In the genomic region with DNA sequence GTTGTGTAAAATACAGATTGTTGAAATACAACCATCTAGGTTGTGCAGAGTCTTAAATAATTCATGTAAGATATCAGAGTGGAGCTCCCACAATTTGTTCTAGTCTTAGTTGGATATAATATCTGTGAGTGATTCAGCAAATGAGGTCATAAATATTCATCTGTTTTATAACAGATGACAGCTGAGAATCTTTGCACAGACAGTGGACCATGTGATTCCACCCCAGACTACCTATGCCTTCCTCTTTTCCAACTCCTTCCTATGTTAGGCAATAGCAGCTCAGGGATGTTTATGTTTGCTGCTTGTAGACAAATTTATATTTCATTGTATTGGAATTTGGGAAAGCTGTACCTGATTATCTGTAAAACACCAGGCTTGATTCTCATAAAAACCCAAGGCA, we compare ENCODE assay signal across 26 mouse cellular contexts. TPM values are rescaled to one million over a fixed set of nuclear protein-coding genes. Genes with fewer than 3 reads are reported as not detected.
DNase-seq lines count a peak whose midpoint lies in the region; ATAC-seq and TF ChIP-seq lines count a peak whose summit lies in the region.
"Had no signal": no experiment of that assay in that cellular context is flagged by ENCODE, and none has a peak within 500 bp of the region (broad histone marks: within the 10 kb centered on the region; RNA-seq: fewer than 3 reads in every experiment).

No protein-coding gene starts in this region.

- H3K4me3 ChIP-seq in forebrain, embryonic 14.5 days (ENCODE audit: low read depth, low read length) = no peak overlapping the region
- H3K4me3 ChIP-seq in forebrain, embryonic 11.5 days (ENCODE audit: low read depth, low read length) = no peak overlapping the region
- H3K4me3 ChIP-seq in forebrain, embryonic 16.5 days (replicated peaks; ENCODE audit: low read length) = no peak overlapping the region
- no peak overlapping the region for H3K4me3 ChIP-seq in forebrain, embryonic 10.5 days
- H3K4me3 ChIP-seq in myocyte = no peak overlapping the region
- H3K4me3 ChIP-seq: embryonic facial prominence, embryonic 10.5 days; embryonic facial prominence, embryonic 12.5 days; erythroblast, embryonic 14.5 days; gastrocnemius, adult 2 months had no signal

- no peak overlapping the region for H3K27ac ChIP-seq in forebrain, embryonic 14.5 days (ENCODE audit: low read depth, low read length)
- H3K27ac ChIP-seq in forebrain, embryonic 11.5 days (ENCODE audit: low read depth, low read length) = no peak overlapping the region
- no peak overlapping the region for H3K27ac ChIP-seq in forebrain, embryonic 16.5 days (ENCODE audit: low read length)
- no peak overlapping the region for H3K27ac ChIP-seq in forebrain, embryonic 10.5 days
- H3K27ac ChIP-seq: embryonic facial prominence, embryonic 10.5 days; embryonic facial prominence, embryonic 12.5 days; gastrocnemius, adult 2 months had no signal

- no peaks in the 10 kb centered on the region for H3K36me3 ChIP-seq in forebrain, embryonic 14.5 days (ENCODE audit: control insufficient read depth, insufficient read depth, low read length)
- no peaks in the 10 kb centered on the region; the same call in 1 of the 2 replicates for H3K36me3 ChIP-seq in forebrain, embryonic 11.5 days (ENCODE audit: control insufficient read depth, insufficient read depth, low read length)
- no peaks in the 10 kb centered on the region for H3K36me3 ChIP-seq in forebrain, embryonic 16.5 days (ENCODE audit: control insufficient read depth, insufficient read depth)
- peaks cover 19% of the 10 kb centered on the region for H3K36me3 ChIP-seq in forebrain, embryonic 10.5 days (replicated peaks)
- no peaks in the 10 kb centered on the region for H3K36me3 ChIP-seq in myocyte (ENCODE audit: control insufficient read depth, insufficient read depth)
- H3K36me3 ChIP-seq: G1E had no signal

- H3K9ac ChIP-seq in forebrain, embryonic 14.5 days (ENCODE audit: low read length) = no peak overlapping the region
- H3K9ac ChIP-seq in forebrain, embryonic 11.5 days (ENCODE audit: low read length) = no peak overlapping the region
- no peak overlapping the region for H3K9ac ChIP-seq in forebrain, embryonic 16.5 days (replicated peaks; ENCODE audit: low read depth, low read length)
- H3K9ac ChIP-seq: embryonic facial prominence, embryonic 12.5 days had no signal

- TF ChIP-seq POLR2A in brain, embryonic 14.5 days (IDR thresholded peaks at IDR 0.05; ENCODE audit: borderline replicate concordance, extremely low read depth, insufficient read depth, insufficient read length, poor library complexity, severe bottlenecking) = no peak
- no peak for TF ChIP-seq POLR2A in myocyte (IDR thresholded peaks at IDR 0.05; ENCODE audit: insufficient read length, low read depth)

- no peak for TF ChIP-seq CTCF in brain, embryonic 14.5 days (IDR thresholded peaks at IDR 0.05; ENCODE audit: borderline replicate concordance, extremely low read depth, insufficient read depth, insufficient read length)

- no peak overlapping the region for H3K4me2 ChIP-seq in forebrain, embryonic 14.5 days (ENCODE audit: low read length)
- no peak overlapping the region for H3K4me2 ChIP-seq in forebrain, embryonic 11.5 days (ENCODE audit: low read depth, low read length, severe bottlenecking)
- H3K4me2 ChIP-seq in forebrain, embryonic 16.5 days (ENCODE audit: low read length) = no peak overlapping the region
- H3K4me2 ChIP-seq in myocyte (ENCODE audit: low read depth) = no peak overlapping the region
- H3K4me2 ChIP-seq: embryonic facial prominence, embryonic 12.5 days had no signal

- H3K4me1 ChIP-seq in forebrain, embryonic 14.5 days (ENCODE audit: control insufficient read depth, insufficient read depth, low read length) = no peaks in the 10 kb centered on the region
- no peaks in the 10 kb centered on the region for H3K4me1 ChIP-seq in forebrain, embryonic 11.5 days (replicated peaks; ENCODE audit: control insufficient read depth, insufficient read depth, low read length)
- no peaks in the 10 kb centered on the region for H3K4me1 ChIP-seq in forebrain, embryonic 16.5 days (replicated peaks; ENCODE audit: control insufficient read depth, insufficient read depth, low read length)
- no peaks in the 10 kb centered on the region for H3K4me1 ChIP-seq in forebrain, embryonic 10.5 days
- H3K4me1 ChIP-seq: embryonic facial prominence, embryonic 10.5 days; embryonic facial prominence, embryonic 12.5 days had no signal

- H3K9me3 ChIP-seq in forebrain, embryonic 14.5 days (replicated peaks; ENCODE audit: control insufficient read depth, low read length) = no peaks in the 10 kb centered on the region; the same call in 1 of the 2 replicates
- H3K9me3 ChIP-seq in forebrain, embryonic 11.5 days (ENCODE audit: control insufficient read depth, low read length) = peaks cover 3% of the 10 kb centered on the region; the same call in 1 of the 2 replicates
- H3K9me3 ChIP-seq in forebrain, embryonic 16.5 days (ENCODE audit: control insufficient read depth, low read length) = no peaks in the 10 kb centered on the region
- peaks cover 3% of the 10 kb centered on the region; the same call in 1 of the 2 replicates for H3K9me3 ChIP-seq in forebrain, embryonic 10.5 days
- H3K9me3 ChIP-seq: embryonic facial prominence, embryonic 12.5 days had no signal

- H3K79me2 ChIP-seq in myocyte (ENCODE audit: control insufficient read depth, insufficient read depth) = no peaks in the 10 kb centered on the region

- 0 out of 2 replicates have a peak, but pooled peaks have one; percentile 32 for ATAC-seq in forebrain, embryonic 14.5 days
- no peak for ATAC-seq in forebrain, embryonic 11.5 days (replicated peaks; ENCODE audit: low FRiP score)
- peak; percentile 50; the same call in 1 of the 2 replicates for ATAC-seq in forebrain, embryonic 16.5 days
- ATAC-seq: activated CD4-positive, CD25-positive, alpha-beta regulatory T cell, adult 4 months; CD4-positive, CD25-positive, alpha-beta regulatory T cell, adult 4 months; Patski had no signal

- no peak for DNase-seq in forebrain, embryonic 14.5 days (ENCODE audit: low spot score)
- no peak for DNase-seq in forebrain, embryonic 11.5 days (ENCODE audit: low spot score)
- no peak for DNase-seq in forebrain, embryonic 10.5 days (ENCODE audit: extremely low spot score, low spot score)
- DNase-seq in brain, embryonic 14.5 days (ENCODE audit: low read depth) = peak; percentile 25
- DNase-seq in heart, postnatal 4 days = no peak
- no peak for DNase-seq in lung, postnatal 36 days
- DNase-seq: adrenal gland, adult 8-10 months; adrenal gland, postnatal 14 days; adrenal gland, postnatal 36 days; B cell, adult 2 months; cerebellum, adult 11 months; cerebellum, adult 18-20 months; cerebellum, adult 8-10 months; cerebellum, adult 9-11 months; cerebellum, postnatal 25 days; gastrocnemius, adult 2 months had no signal

- H3K27me3 ChIP-seq in forebrain, embryonic 14.5 days (replicated peaks; ENCODE audit: control insufficient read depth, insufficient read depth, low read length) = no peaks in the 10 kb centered on the region
- H3K27me3 ChIP-seq in forebrain, embryonic 11.5 days (ENCODE audit: control insufficient read depth, insufficient read depth, low read length) = no peaks in the 10 kb centered on the region
- H3K27me3 ChIP-seq in forebrain, embryonic 16.5 days (replicated peaks; ENCODE audit: control insufficient read depth, insufficient read depth, low read length) = no peaks in the 10 kb centered on the region
- no peaks in the 10 kb centered on the region for H3K27me3 ChIP-seq in forebrain, embryonic 10.5 days (ENCODE audit: poor library complexity, severe bottlenecking)
- H3K27me3 ChIP-seq in myocyte (ENCODE audit: control insufficient read depth, insufficient read depth, insufficient read length) = no peaks in the 10 kb centered on the region
- H3K27me3 ChIP-seq: CH12.LX; embryonic facial prominence, embryonic 12.5 days; Patski had no signal

- H3ac ChIP-seq in myocyte (ENCODE audit: control insufficient read depth, insufficient read length) = no peak overlapping the region

TF ChIP-seq in myocyte, 11 proteins besides CTCF, POLR2A, EP300 and RAD21:
- 0 out of 2 replicates have a peak, but pooled peaks have one; percentile 10 for TF ChIP-seq CEBPB (IDR thresholded peaks at IDR 0.05; ENCODE audit: insufficient read depth, poor library complexity, severe bottlenecking)
- TF ChIP-seq USF1 (IDR thresholded peaks at IDR 0.05; ENCODE audit: low read depth) = peak; percentile 59
- no peak for TF ChIP-seq SRF (IDR thresholded peaks at IDR 0.05; ENCODE audit: control insufficient read depth, insufficient read length, low read depth)
- no peak for TF ChIP-seq TCF12 (IDR thresholded peaks at IDR 0.05; ENCODE audit: insufficient read depth, poor library complexity, severe bottlenecking)
- TF ChIP-seq E2F4 (IDR thresholded peaks at IDR 0.05; ENCODE audit: insufficient read depth) = no peak

RNA-seq across cellular contexts. Expression of a gene that starts 32.0 kb away (rescaled TPM):
- polyA plus RNA-seq in forebrain, embryonic 14.5 days (2014; fragmentation: Nextera tagmentation; extraction: Ambion mirVana) = 9.0 and 12.1 TPM in 2 replicates
- polyA plus RNA-seq in forebrain, embryonic 11.5 days (2014; fragmentation: Nextera tagmentation; extraction: Ambion mirVana) = 36.5 and 36.7 TPM in 2 replicates
- 17.2 and 18.2 TPM in 2 replicates for polyA plus RNA-seq in forebrain, embryonic 16.5 days (2015; fragmentation: Nextera tagmentation; extraction: Ambion mirVana)
- 36.5 and 38.0 TPM in 2 replicates for polyA plus RNA-seq in forebrain, embryonic 10.5 days (2016; fragmentation: Nextera tagmentation; extraction: Ambion mirVana)
- 6.5 and 10.7 TPM in 2 replicates for polyA plus RNA-seq in brain, embryonic 14.5 days (2012; rRNA removed)
- polyA plus RNA-seq in myocyte (2012; fragmentation: generic; extraction: Trizol) = 5.0 TPM
- 10 to 100 TPM; 35.6 to 41.2 TPM for total RNA-seq in heart, postnatal 4 days (2021)
- total RNA-seq: CH12.LX had no signal
- polyA plus RNA-seq: activated CD4-positive, CD25-positive, alpha-beta regulatory T cell, adult 4 months; erythroblast, embryonic 14.5 days; G1E had no signal
